ENCODE assay signal across 10 mouse cellular contexts in genomic region chr6:38512096-38512495, GRCm38 (mm10).
"Had no signal": no experiment of that assay in that cellular context is flagged by ENCODE, and none has a peak within 500 bp of the region (broad histone marks: within the 10 kb centered on the region; RNA-seq: fewer than 3 reads in every experiment).

No protein-coding gene starts in this region.

- DNase-seq: kidney, adult 2 months; kidney, postnatal 25 days; layer of hippocampus, adult 9-11 months; right cerebral cortex, adult 18-20 months had no signal

- H3K27ac ChIP-seq: kidney, embryonic 15.5 days; limb, embryonic 12.5 days; macrophage had no signal

- H3K4me2 ChIP-seq: kidney, embryonic 15.5 days; limb, embryonic 12.5 days; midbrain, embryonic 11.5 days had no signal

- H3K4me3 ChIP-seq: kidney, embryonic 15.5 days; limb, embryonic 12.5 days; megakaryocyte, embryonic 14.5 days had no signal

- H3K27me3 ChIP-seq: kidney, embryonic 15.5 days; limb, embryonic 12.5 days; megakaryocyte, embryonic 14.5 days had no signal

- ATAC-seq: midbrain, embryonic 16.5 days had no signal

- H3K4me1 ChIP-seq: kidney, embryonic 15.5 days; limb, embryonic 12.5 days had no signal

- H3K9me3 ChIP-seq: kidney, embryonic 15.5 days; limb, embryonic 12.5 days; megakaryocyte, embryonic 14.5 days had no signal

- H3K9ac ChIP-seq: kidney, embryonic 15.5 days; limb, embryonic 12.5 days had no signal
